Mouse (Mus musculus) spleen, adult 18-20 months (tissue): ENCODE results near the gene Tbc1d22a.
"Not testable (repeated sequence)": the region's sequence is repeated elsewhere in the genome, so short reads cannot be mapped to it uniquely, and the experiment has no call there.

Source experiments
- DNase-seq, 2 experiments: peaks; one replicate each; pipeline ENCODE4 v3.0.0; 2022; ENCODE audit warnings: mixed read lengths in 2 of 2

The Tbc1d22a gene

GRCm38 (mm10) chr15:86213753-86214548 lies at the start of gene Tbc1d22a:
Gene Tbc1d22a (plus strand): TSS chr15:86214459.
- DNase-seq = peak; percentile 81 to 87

GRCm38 (mm10) chr15:86164718-86165345 lies 49.4 kb upstream of the Tbc1d22a start:
- no peak for DNase-seq

- DNase-seq = no peak
Measured at GRCm38 (mm10) chr15:86165811-86166590, 48.3 kb upstream of the Tbc1d22a start.

- no peak for DNase-seq
Measured at GRCm38 (mm10) chr15:86167032-86167655, 47.1 kb upstream of the Tbc1d22a start.

- no peak for DNase-seq
Measured at GRCm38 (mm10) chr15:86167787-86168504, 46.3 kb upstream of the Tbc1d22a start.

GRCm38 (mm10) chr15:86168505-86168867 lies 45.8 kb upstream of the Tbc1d22a start:
- no peak for DNase-seq

GRCm38 (mm10) chr15:86168941-86169816 lies 45.1 kb upstream of the Tbc1d22a start:
- no peak for DNase-seq

GRCm38 (mm10) chr15:86169817-86170110 lies 44.5 kb upstream of the Tbc1d22a start:
- no peak for DNase-seq

- no peak for DNase-seq
Measured at GRCm38 (mm10) chr15:86171316-86171715, 42.9 kb upstream of the Tbc1d22a start.

GRCm38 (mm10) chr15:86172124-86172523 lies 42.1 kb upstream of the Tbc1d22a start:
- no peak for DNase-seq

GRCm38 (mm10) chr15:86172526-86172925 lies 41.7 kb upstream of the Tbc1d22a start:
- DNase-seq = peak in 1 of 2 experiments; percentile 42

- DNase-seq = peak; percentile 57 to 65
Measured at GRCm38 (mm10) chr15:86173136-86173985, 40.9 kb upstream of the Tbc1d22a start.

GRCm38 (mm10) chr15:86175253-86176050 lies 38.8 kb upstream of the Tbc1d22a start:
- no peak for DNase-seq

- DNase-seq = no peak
Measured at GRCm38 (mm10) chr15:86176166-86176565, 38.1 kb upstream of the Tbc1d22a start.

- no peak for DNase-seq
Measured at GRCm38 (mm10) chr15:86176771-86177702, 37.2 kb upstream of the Tbc1d22a start.

GRCm38 (mm10) chr15:86177703-86178251 lies 36.5 kb upstream of the Tbc1d22a start:
- not testable (repeated sequence) for DNase-seq

GRCm38 (mm10) chr15:86178594-86178993 lies 35.7 kb upstream of the Tbc1d22a start:
- no peak for DNase-seq

GRCm38 (mm10) chr15:86180427-86180826 lies 33.8 kb upstream of the Tbc1d22a start:
- peak in 1 of 2 experiments; percentile 52 for DNase-seq
